Comparison of ENCODE assay signal across 11 mouse cellular contexts in the genomic region with DNA sequence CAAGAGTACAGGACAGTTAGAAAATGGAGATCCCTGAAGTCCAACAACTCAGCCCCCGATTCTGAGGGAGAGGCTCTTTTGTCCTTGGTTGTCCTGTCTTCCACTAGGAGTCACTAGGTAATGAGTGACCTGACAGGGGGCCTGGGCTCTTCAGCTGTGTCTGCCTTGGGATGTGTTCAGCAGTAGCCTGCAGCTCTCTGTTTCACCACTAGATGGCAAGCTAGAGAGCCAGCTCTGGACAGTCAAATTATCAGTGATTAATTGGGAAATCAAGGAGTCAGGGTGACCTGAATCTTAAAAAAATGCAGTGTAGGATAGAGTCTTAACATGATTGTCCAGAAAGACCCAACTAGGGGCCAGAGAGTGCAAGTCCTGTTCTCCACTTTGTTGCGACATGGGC. TPM values are rescaled to one million over a fixed set of nuclear protein-coding genes. Genes with fewer than 3 reads are reported as not detected.
DNase-seq lines count a peak whose midpoint lies in the region; ATAC-seq and TF ChIP-seq lines count a peak whose summit lies in the region.
"Had no signal": no experiment of that assay in that cellular context is flagged by ENCODE, and none has a peak within 500 bp of the region (broad histone marks: within the 10 kb centered on the region; RNA-seq: fewer than 3 reads in every experiment).

No protein-coding gene starts in this region.

- DNase-seq in adrenal gland, postnatal 10 days, result peak; percentile 69
- no peak for DNase-seq in adrenal gland, postnatal 4 days (ENCODE audit: low spot score in 2 of 2)
- peak; percentile 38 for DNase-seq in kidney, adult 18-20 months
- peak; percentile 54 for DNase-seq in embryo, embryonic 11 days
- peak; percentile 23 for DNase-seq in lung, adult 2 months
- DNase-seq in thymus, postnatal 10 days (ENCODE audit: low spot score in 2 of 2), result peak; percentile 4 to 58

- H3K36me3 ChIP-seq in kidney, embryonic 14.5 days (ENCODE audit: control insufficient read depth, insufficient read depth, low read length), result no peaks in the 10 kb centered on the region
- H3K36me3 ChIP-seq in ES-Bruce4 (ENCODE audit: control insufficient read depth, insufficient read depth, low read length, poor library complexity, severe bottlenecking), result no peaks in the 10 kb centered on the region
- H3K36me3 ChIP-seq: hindbrain, embryonic 15.5 days had no signal

- H3K9ac ChIP-seq in kidney, embryonic 14.5 days (ENCODE audit: low read depth, low read length), result no peak overlapping the region
- no peak overlapping the region for H3K9ac ChIP-seq in ES-Bruce4 (ENCODE audit: low read depth, poor library complexity, severe bottlenecking)
- H3K9ac ChIP-seq: hindbrain, embryonic 15.5 days had no signal

- H3K4me1 ChIP-seq in kidney, embryonic 14.5 days (ENCODE audit: control insufficient read depth, insufficient read depth, low read length), result no peaks in the 10 kb centered on the region
- H3K4me1 ChIP-seq in ES-Bruce4 (ENCODE audit: control insufficient read depth, insufficient read depth, low read length), result no peaks in the 10 kb centered on the region
- H3K4me1 ChIP-seq in lung, adult 2 months (ENCODE audit: control insufficient read depth, insufficient read depth, low read length), result no peaks in the 10 kb centered on the region

- no peak for TF ChIP-seq EP300 in ES-Bruce4 (IDR thresholded peaks at IDR 0.05; ENCODE audit: insufficient read depth, low read depth, low read length)

- WGBS in kidney, embryonic 14.5 days, result 88% methylated on average over 2 of the region's 2 CpGs
- WGBS in lung, adult 2 months, result 79% methylated on average over 2 of the region's 2 CpGs

- peak; percentile 61 for TF ChIP-seq CTCF in ES-Bruce4 (IDR thresholded peaks at IDR 0.05; ENCODE audit: low read depth, low read length)
- TF ChIP-seq CTCF in lung, adult 2 months (IDR thresholded peaks at IDR 0.05; ENCODE audit: insufficient read depth, low read length), result peak; percentile 63

- H3K4me3 ChIP-seq in kidney, embryonic 14.5 days (ENCODE audit: low read length), result no peak overlapping the region
- H3K4me3 ChIP-seq in ES-Bruce4 (ENCODE audit: low read depth, low read length), result no peak overlapping the region
- no peak overlapping the region for H3K4me3 ChIP-seq in lung, adult 2 months (replicated peaks; ENCODE audit: extremely low read depth, low read depth, low read length)
- H3K4me3 ChIP-seq: hindbrain, embryonic 15.5 days; myocyte had no signal

- H3K9me3 ChIP-seq in kidney, embryonic 14.5 days (ENCODE audit: control insufficient read depth, low read length), result no peaks in the 10 kb centered on the region
- H3K9me3 ChIP-seq in ES-Bruce4 (replicated peaks; ENCODE audit: control insufficient read depth, insufficient read depth, low read length, poor library complexity, severe bottlenecking), result no peaks in the 10 kb centered on the region
- H3K9me3 ChIP-seq: hindbrain, embryonic 15.5 days had no signal

- no peak overlapping the region for H3K4me2 ChIP-seq in kidney, embryonic 14.5 days (replicated peaks; ENCODE audit: low read depth, low read length)
- H3K4me2 ChIP-seq: hindbrain, embryonic 15.5 days had no signal

- H3K27ac ChIP-seq in kidney, embryonic 14.5 days (ENCODE audit: low read depth, low read length), result no peak overlapping the region
- no peak overlapping the region for H3K27ac ChIP-seq in ES-Bruce4 (ENCODE audit: insufficient read depth, low read length)
- H3K27ac ChIP-seq: hindbrain, embryonic 15.5 days had no signal

- no peak for TF ChIP-seq POLR2A in ES-Bruce4 (IDR thresholded peaks at IDR 0.05; ENCODE audit: insufficient read depth, low read length)
- no peak for TF ChIP-seq POLR2A in lung, adult 2 months (IDR thresholded peaks at IDR 0.05; ENCODE audit: borderline replicate concordance, extremely low read depth, low read depth, low read length)

- no peaks in the 10 kb centered on the region for H3K27me3 ChIP-seq in kidney, embryonic 14.5 days (ENCODE audit: control insufficient read depth, insufficient read depth, low read length)
- no peaks in the 10 kb centered on the region for H3K27me3 ChIP-seq in ES-Bruce4 (ENCODE audit: control insufficient read depth, insufficient read depth, low read length, poor library complexity, severe bottlenecking)
- H3K27me3 ChIP-seq: hindbrain, embryonic 15.5 days; Patski had no signal

- no peak for ATAC-seq in kidney, embryonic 14.5 days (ENCODE audit: low FRiP score, low TSS enrichment)
- ATAC-seq: Patski had no signal

RNA-seq across cellular contexts. Expression of a gene that starts 53.3 kb away (rescaled TPM):
- total RNA-seq in adrenal gland, postnatal 10 days (2021), result 1 to 10 TPM in 1 of 2 experiments, under 1 TPM in 1; 0.27 to 1.1 TPM
- total RNA-seq in adrenal gland, postnatal 4 days (2021), result 1 to 10 TPM; 1.2 to 1.3 TPM
- polyA plus RNA-seq in kidney, embryonic 14.5 days (2014; fragmentation: Nextera tagmentation; extraction: Ambion mirVana), result 0.09 TPM in 1 of 2 replicates, not detected in the other
- not detected in 2 replicates for polyA plus RNA-seq in ES-Bruce4 (2011; ENCODE audit: insufficient read depth, insufficient read length, low read depth, missing spikeins)
- 0.80 and 1.2 TPM in 2 replicates for polyA plus RNA-seq in lung, adult 2 months (2012; rRNA removed)

Comparison
In these comparisons a context has a peak if more than half of its experiments do, and no peak if none do; other contexts are left out.
1. DNase-seq: peak in adrenal gland, postnatal 10 days (single experiment), kidney, adult 18-20 months (single experiment), embryo, embryonic 11 days (single experiment), lung, adult 2 months (single experiment) and thymus, postnatal 10 days (2 of 2); none in adrenal gland, postnatal 4 days (0 of 2).